Mouse (Mus musculus) MEL (cell line): Measurements from ENCODE around the gene 2200002J24Rik. TPM values are rescaled to one million over a fixed set of nuclear protein-coding genes. Genes with fewer than 3 reads are reported as not detected.

Experiments
- DNase-seq: peaks from one replicate; pipeline ENCODE4 v3.0.0; 2011; ENCODE audit warnings: low read depth, low spot score
- H3K27ac ChIP-seq: 2 replicates; pipeline ENCODE4 v1.5.1; 2012; ENCODE audit warnings: low read depth, mild to moderate bottlenecking, control low read depth, low read length, moderate library complexity; ENCODE audit not compliant: control insufficient read depth
- H3K27me3 ChIP-seq, 2 experiments: fragments of 150-350 bp in 1 of 2; sonication (generic) in 1 of 2; 2 replicates each; pipeline ENCODE4 v1.6.1; 2012; ENCODE audit warnings: low read length in 2 of 2, mild to moderate bottlenecking in 2 of 2, improper control_type of control experiment in 1 of 2, moderate library complexity in 1 of 2; ENCODE audit not compliant: insufficient read depth in 2 of 2, control insufficient read depth in 1 of 2
- H3K36me3 ChIP-seq, 2 experiments: 2 replicates each; pipeline ENCODE4 v1.6.1; 2012 to 2014; ENCODE audit warnings: low read length in 2 of 2, improper control_type of control experiment in 1 of 2, inconsistent platforms in 1 of 2, mild to moderate bottlenecking in 1 of 2; ENCODE audit not compliant: insufficient read depth in 2 of 2, control insufficient read depth in 1 of 2
- H3K4me1 ChIP-seq, 2 experiments: fragments of 150-350 bp in 1 of 2; sonication (generic) in 1 of 2; 2 replicates each; pipeline ENCODE4 v1.6.1; 2012; ENCODE audit warnings: low read length in 2 of 2, improper control_type of control experiment in 1 of 2, mild to moderate bottlenecking in 1 of 2; ENCODE audit not compliant: insufficient read depth in 2 of 2, control insufficient read depth in 1 of 2
- H3K4me3 ChIP-seq, 2 experiments: fragments of 150-350 bp in 1 of 2; sonication (generic) in 1 of 2; 2 replicates each; pipeline ENCODE4 v1.5.1; 2012; ENCODE audit warnings: low read depth in 2 of 2, low read length in 2 of 2, mild to moderate bottlenecking in 2 of 2, moderate library complexity in 2 of 2, control low read depth in 1 of 2, improper control_type of control experiment in 1 of 2; ENCODE audit not compliant: control insufficient read depth in 1 of 2, insufficient read depth in 1 of 2
- H3K79me2 ChIP-seq: 2 replicates; pipeline ENCODE4 v1.6.1; 2012; ENCODE audit warnings: mild to moderate bottlenecking, low read length, moderate library complexity; ENCODE audit not compliant: control insufficient read depth, poor library complexity, insufficient read depth
- H3K9ac ChIP-seq: 2 replicates; pipeline ENCODE4 v1.6.1; 2012; ENCODE audit warnings: low read depth, mild to moderate bottlenecking, control low read depth, low read length, moderate library complexity; ENCODE audit not compliant: control insufficient read depth, poor library complexity, severe bottlenecking
- H3K9me3 ChIP-seq: fragments of 150-350 bp; sonication (generic); replicated peaks from 2 replicates; pipeline ENCODE4 v1.6.1; 2012; ENCODE audit warnings: mild to moderate bottlenecking, low read length, improper control_type of control experiment, moderate library complexity; ENCODE audit not compliant: insufficient read depth
- BHLHE40 ChIP-seq: IDR thresholded peaks from 2 replicates; pipeline ENCODE4 v1.6.1; 2012; ENCODE audit warnings: low read depth, mild to moderate bottlenecking, inconsistent platforms, low read length, improper control_type of control experiment, borderline replicate concordance
- CHD2 ChIP-seq: IDR thresholded peaks from 2 replicates; pipeline ENCODE4 v1.6.1; 2011; ENCODE audit warnings: low read length, improper control_type of control experiment
- E2F4 ChIP-seq: IDR thresholded peaks from 2 replicates; pipeline ENCODE4 v1.6.1; 2011; ENCODE audit warnings: low read depth, low read length, improper control_type of control experiment, borderline replicate concordance
- ELF1 ChIP-seq: IDR thresholded peaks from 2 replicates; pipeline ENCODE4 v1.6.1; 2014; ENCODE audit warnings: low read depth, mild to moderate bottlenecking, inconsistent platforms, low read length, improper control_type of control experiment, moderate library complexity
- ETS1 ChIP-seq: IDR thresholded peaks from 2 replicates; pipeline ENCODE4 v1.6.1; 2012; ENCODE audit warnings: low read depth, mild to moderate bottlenecking, inconsistent platforms, low read length, improper control_type of control experiment, moderate library complexity
- GABPA ChIP-seq: IDR thresholded peaks from 2 replicates; pipeline ENCODE4 v1.6.1; 2012; ENCODE audit warnings: low read depth, mild to moderate bottlenecking, inconsistent platforms, low read length, improper control_type of control experiment, moderate library complexity
- GATA1 ChIP-seq: IDR thresholded peaks from 2 replicates; pipeline ENCODE4 v1.6.1; 2011; ENCODE audit warnings: low read depth, low read length, improper control_type of control experiment
- HCFC1 ChIP-seq: IDR thresholded peaks from 2 replicates; pipeline ENCODE4 v1.6.1; 2012; ENCODE audit warnings: low read depth, mild to moderate bottlenecking, inconsistent platforms, low read length, improper control_type of control experiment, moderate library complexity
- JUND ChIP-seq: IDR thresholded peaks from 2 replicates; pipeline ENCODE4 v1.6.1; 2011; ENCODE audit warnings: low read depth, mild to moderate bottlenecking, improper control_type of control experiment, low read length
- KAT2A ChIP-seq: conservative IDR thresholded peaks from 2 replicates; pipeline ENCODE4 v1.6.1; 2012; ENCODE audit warnings: low read depth, low read length, improper control_type of control experiment, inconsistent platforms
- MAX ChIP-seq: IDR thresholded peaks from 2 replicates; pipeline ENCODE4 v1.6.1; 2011; ENCODE audit warnings: low read length, improper control_type of control experiment
- MAZ ChIP-seq: IDR thresholded peaks from 2 replicates; pipeline ENCODE4 v1.6.1; 2012; ENCODE audit warnings: low read depth, mild to moderate bottlenecking, inconsistent platforms, low read length, improper control_type of control experiment
- MEF2A ChIP-seq: IDR thresholded peaks from 2 replicates; pipeline ENCODE4 v1.6.1; 2014; ENCODE audit warnings: low read depth, mild to moderate bottlenecking, inconsistent platforms, low read length, improper control_type of control experiment; ENCODE audit not compliant: poor library complexity, insufficient replicate concordance, severe bottlenecking; ENCODE audit errors: extremely low read depth
- MXI1 ChIP-seq: IDR thresholded peaks from 2 replicates; pipeline ENCODE4 v1.6.1; 2011; ENCODE audit warnings: mild to moderate bottlenecking, low read depth, low read length, improper control_type of control experiment
- MYB ChIP-seq: IDR thresholded peaks from 2 replicates; pipeline ENCODE4 v1.6.1; 2011; ENCODE audit warnings: mild to moderate bottlenecking, low read depth, low read length, improper control_type of control experiment
- NRF1 ChIP-seq: IDR thresholded peaks from 2 replicates; pipeline ENCODE4 v1.6.1; 2014; ENCODE audit warnings: low read depth, mild to moderate bottlenecking, inconsistent platforms, low read length, improper control_type of control experiment, moderate library complexity; ENCODE audit not compliant: poor library complexity, insufficient read depth, severe bottlenecking
- POLR2A ChIP-seq, 2 experiments: IDR thresholded peaks; 2 replicates each; pipeline ENCODE4 v1.6.1; 2011 to 2012; ENCODE audit warnings: low read length in 2 of 2, mild to moderate bottlenecking in 2 of 2, control low read depth in 1 of 2, improper control_type of control experiment in 1 of 2, low read depth in 1 of 2, moderate library complexity in 1 of 2; ENCODE audit not compliant: control insufficient read depth in 1 of 2, insufficient read depth in 1 of 2, poor library complexity in 1 of 2
- POLR2AphosphoS2 ChIP-seq: IDR thresholded peaks from 2 replicates; pipeline ENCODE4 v1.6.1; 2011; ENCODE audit warnings: low read length, improper control_type of control experiment
- POLR2AphosphoS5 ChIP-seq: IDR thresholded peaks from 2 replicates; pipeline ENCODE4 v1.6.1; 2012; ENCODE audit warnings: low read depth, borderline replicate concordance, mild to moderate bottlenecking, inconsistent platforms, low read length, moderate library complexity, mixed read lengths
- RCOR1 ChIP-seq: IDR thresholded peaks from 2 replicates; pipeline ENCODE4 v1.6.1; 2012; ENCODE audit warnings: low read depth, mild to moderate bottlenecking, inconsistent platforms, low read length, improper control_type of control experiment
- SIN3A ChIP-seq: IDR thresholded peaks from 2 replicates; pipeline ENCODE4 v1.6.1; 2012; ENCODE audit warnings: low read length, improper control_type of control experiment, inconsistent platforms
- SMC3 ChIP-seq: IDR thresholded peaks from 2 replicates; pipeline ENCODE4 v1.6.1; 2011; ENCODE audit warnings: low read depth, low read length, improper control_type of control experiment
- TAL1 ChIP-seq: IDR thresholded peaks from 2 replicates; pipeline ENCODE4 v1.6.1; 2012; ENCODE audit warnings: mild to moderate bottlenecking, inconsistent platforms, low read length, moderate library complexity, mixed read lengths
- TBP ChIP-seq: IDR thresholded peaks from 2 replicates; pipeline ENCODE4 v1.8.0; 2011; ENCODE audit warnings: low read depth, low read length, improper control_type of control experiment
- UBTF ChIP-seq: IDR thresholded peaks from 2 replicates; pipeline ENCODE4 v1.6.1; 2012; ENCODE audit warnings: low read depth, mild to moderate bottlenecking, inconsistent platforms, low read length, improper control_type of control experiment, moderate library complexity, borderline replicate concordance; ENCODE audit not compliant: insufficient read depth
- USF1 ChIP-seq: IDR thresholded peaks from 2 replicates; pipeline ENCODE4 v1.6.1; 2014; ENCODE audit warnings: low read depth, mild to moderate bottlenecking, inconsistent platforms, low read length, improper control_type of control experiment, moderate library complexity
- USF2 ChIP-seq, 2 experiments: IDR thresholded peaks; 2 replicates each; pipeline ENCODE4 v1.6.1; 2011 to 2012; ENCODE audit warnings: improper control_type of control experiment in 2 of 2, low read length in 2 of 2, borderline replicate concordance in 1 of 2, inconsistent platforms in 1 of 2, low read depth in 1 of 2, mild to moderate bottlenecking in 1 of 2; ENCODE audit not compliant: insufficient read depth in 1 of 2
- ZC3H11A ChIP-seq: IDR thresholded peaks from 2 replicates; pipeline ENCODE4 v1.6.1; 2012; ENCODE audit warnings: low read depth, mild to moderate bottlenecking, inconsistent platforms, low read length, improper control_type of control experiment
- ZNF384 ChIP-seq: IDR thresholded peaks from 2 replicates; pipeline ENCODE4 v1.6.1; 2012; ENCODE audit warnings: low read depth, mild to moderate bottlenecking, inconsistent platforms, low read length, improper control_type of control experiment
- polyA plus RNA-seq, 2 experiments: library from polyadenylated mRNA; stranded (reverse) in 1 of 2; unstranded in 1 of 2; fragments of >175 nt in 1 of 2; fragments of >200 nt in 1 of 2; gene quantifications; 2 replicates each; pipeline versions ENCODE4 v1.2.1 to v1.2.4; 2012; ENCODE audit warnings: low replicate concordance in 2 of 2, low read depth in 1 of 2; ENCODE audit not compliant: insufficient read length in 2 of 2, insufficient read depth in 1 of 2, missing spikeins in 1 of 2
- total RNA-seq: library from RNA; depleted of rRNA; stranded (reverse); fragments of 300-350 nt; gene quantifications from 2 replicates; pipeline ENCODE4 v1.2.3, GENCODE M21; 2012

2200002J24Rik gene
- total and polyA plus RNA-seq, 3 experiments, result 1.2 TPM; not detected in 2

- TF ChIP-seq POLR2AphosphoS5 (no peak), ZNF384 (no peak), CHD2 (peak; percentile 36; the same call in 1 of the 2 replicates), UBTF (no peak), KAT2A (peak; percentile 67; the same call in 1 of the 2 replicates), USF2 (IDR thresholded peaks at IDR 0.05; ENCODE audit: borderline replicate concordance in 1 of 2, insufficient read depth in 1 of 2, low read depth in 1 of 2, low read length in 2 of 2) (no peak), POLR2A (IDR thresholded peaks at IDR 0.05; ENCODE audit: control insufficient read depth in 1 of 2, insufficient read depth in 1 of 2, low read depth in 1 of 2, low read length in 2 of 2, poor library complexity in 1 of 2) (peak; percentile 59 to 78), TAL1 (no peak), MXI1 (peak; percentile 74), POLR2AphosphoS2 (peak; percentile 86), MYB (no peak), MAX (no peak), TBP (peak; percentile 48; the same call in 1 of the 2 replicates), MEF2A (no peak), ZC3H11A (no peak), BHLHE40 (no peak), MAZ (no peak), HCFC1 (peak; percentile 94), USF1 (no peak), ELF1 (peak; percentile 99), GATA1 (0 out of 2 replicates have a peak, but pooled peaks have one; percentile 21)
- TF ChIP-seq, all 39 proteins: peak for 13
Observed at GRCm38 (mm10) chr7:30649591-30650540, 48.9 kb upstream of the 2200002J24Rik start, which contains the start of gene Rbm42 (continued).

- peak; percentile 97 for DNase-seq
- H3K9me3 ChIP-seq, result no peaks in the 10 kb centered on the region
- no peaks in the 10 kb centered on the region for H3K4me1 ChIP-seq
- peaks cover 0 to 2% of the 10 kb centered on the region in 2 experiments; a peak in 3 of 4 replicates for H3K27me3 ChIP-seq
- peak within 1 kb of the TSS; percentile 95 for H3K9ac ChIP-seq
- H3K27ac ChIP-seq, result peak within 1 kb of the TSS; percentile 60
- H3K36me3 ChIP-seq, result no peaks in the 10 kb centered on the region
- H3K4me3 ChIP-seq, result peak within 1 kb of the TSS; percentile 82 to 93
- H3K79me2 ChIP-seq, result peaks cover 3% of the 10 kb centered on the region; the same call in 1 of the 2 replicates
- TF ChIP-seq GATA1, result no peak
- TF ChIP-seq JUND, result no peak
- peak; percentile 59; the same call in 1 of the 2 replicates for TF ChIP-seq KAT2A
- TF ChIP-seq E2F4, result peak; percentile 91; the same call in 1 of the 2 replicates
- TF ChIP-seq NRF1, result no peak
- no peak for TF ChIP-seq SMC3
- TF ChIP-seq MYB, result no peak
- peak; percentile 91 for TF ChIP-seq MXI1
- TF ChIP-seq HCFC1, result peak; percentile 93
- no peak for TF ChIP-seq USF2 (IDR thresholded peaks at IDR 0.05; ENCODE audit: borderline replicate concordance in 1 of 2, insufficient read depth in 1 of 2, low read depth in 1 of 2, low read length in 2 of 2)
- no peak; the same call in 1 of the 2 replicates for TF ChIP-seq MAX
- TF ChIP-seq GABPA, result no peak
- no peak for TF ChIP-seq MEF2A
- TF ChIP-seq ETS1, result peak; percentile 67; the same call in 1 of the 2 replicates
- peak in 1 of 2 experiments; percentile 80; a peak in 2 of 4 replicates for TF ChIP-seq POLR2A (IDR thresholded peaks at IDR 0.05; ENCODE audit: control insufficient read depth in 1 of 2, insufficient read depth in 1 of 2, low read depth in 1 of 2, low read length in 2 of 2, poor library complexity in 1 of 2)
- TF ChIP-seq RCOR1, result 0 out of 2 replicates have a peak, but pooled peaks have one; percentile 18
- TF ChIP-seq SIN3A, result peak; percentile 98
Observed at GRCm38 (mm10) chr7:30664529-30665200, 34.1 kb upstream of the 2200002J24Rik start, which contains the start of gene Haus5. Haus5 (minus strand) TSS chr7:30664994.
